Mouse (Mus musculus) retina, postnatal 7 days (tissue): ENCODE data around the gene B3gnt7.
A peak's percentile ranks its signal among the peaks of the same experiment; 100 is the strongest.
"Not testable (repeated sequence)": the region's sequence is repeated elsewhere in the genome, so short reads cannot be mapped to it uniquely, and the experiment has no call there.

Source experiments
- DNase-seq: peaks from one replicate; pipeline ENCODE4 v3.0.0-alpha.2; 2012; ENCODE audit warnings: low read depth, low spot score

Gene B3gnt7

GRCm38 (mm10) chr1:86301221-86302091 lies 1.2 kb upstream of the B3gnt7 start:
- DNase-seq = no peak

- DNase-seq = no peak
These were observed 636 bp downstream of the B3gnt7 start for GRCm38 (mm10) chr1:86303063-86303872.

DNA sequence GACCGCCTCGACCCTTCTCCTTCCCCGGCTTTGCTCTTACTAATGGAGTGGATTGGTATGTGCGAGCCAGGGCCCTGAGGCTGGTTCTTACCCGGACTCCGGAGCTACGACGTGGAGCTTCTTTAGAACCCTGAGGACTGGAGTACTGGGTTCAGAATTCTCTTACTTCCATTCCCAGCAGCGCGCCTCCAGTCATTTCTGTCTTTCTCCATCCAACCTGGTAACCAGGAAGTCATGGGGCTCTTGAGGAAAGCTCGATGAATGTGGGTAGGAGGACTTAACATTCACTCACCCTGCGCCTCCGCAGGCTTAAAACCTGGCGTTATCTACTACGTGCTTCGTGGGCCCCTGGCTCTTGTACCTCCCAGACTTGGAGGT lies 1.2 kb downstream of the B3gnt7 start:
- DNase-seq = no peak

GRCm38 (mm10) chr1:86306686-86307085 lies 4.1 kb downstream of the B3gnt7 start:
- DNase-seq = no peak

DNA sequence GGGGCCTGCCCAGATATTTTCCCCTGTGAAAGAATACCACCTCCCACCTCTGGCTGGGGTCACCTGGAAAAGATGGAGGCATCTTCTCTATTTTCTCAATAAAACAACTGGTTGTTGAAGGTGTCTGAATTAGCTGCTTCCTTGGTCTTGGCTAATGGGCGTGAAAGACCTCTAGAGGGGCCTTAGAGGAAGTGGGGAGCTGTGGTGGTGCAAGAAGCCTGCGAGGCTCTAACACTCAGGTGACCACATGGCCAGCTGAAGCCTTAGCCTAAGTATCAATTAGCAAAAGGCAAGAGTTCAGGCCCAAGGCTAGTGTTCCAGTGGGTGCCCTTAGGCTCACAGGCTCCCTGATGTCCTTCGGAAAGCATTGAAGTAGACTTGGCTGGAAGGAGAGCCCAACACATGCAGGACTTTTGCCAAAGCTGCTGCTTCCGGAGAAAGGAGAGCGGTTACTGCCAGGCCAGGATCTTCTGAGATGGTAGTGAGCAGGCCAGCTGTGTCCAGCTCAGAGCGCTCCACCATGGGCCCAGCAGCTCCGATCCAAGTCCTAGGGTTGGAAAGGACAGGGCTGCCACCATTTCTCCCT lies 4.6 kb downstream of the B3gnt7 start:
- no peak for DNase-seq

GRCm38 (mm10) chr1:86307871-86308641 lies 5.4 kb downstream of the B3gnt7 start:
- DNase-seq = no peak

DNA sequence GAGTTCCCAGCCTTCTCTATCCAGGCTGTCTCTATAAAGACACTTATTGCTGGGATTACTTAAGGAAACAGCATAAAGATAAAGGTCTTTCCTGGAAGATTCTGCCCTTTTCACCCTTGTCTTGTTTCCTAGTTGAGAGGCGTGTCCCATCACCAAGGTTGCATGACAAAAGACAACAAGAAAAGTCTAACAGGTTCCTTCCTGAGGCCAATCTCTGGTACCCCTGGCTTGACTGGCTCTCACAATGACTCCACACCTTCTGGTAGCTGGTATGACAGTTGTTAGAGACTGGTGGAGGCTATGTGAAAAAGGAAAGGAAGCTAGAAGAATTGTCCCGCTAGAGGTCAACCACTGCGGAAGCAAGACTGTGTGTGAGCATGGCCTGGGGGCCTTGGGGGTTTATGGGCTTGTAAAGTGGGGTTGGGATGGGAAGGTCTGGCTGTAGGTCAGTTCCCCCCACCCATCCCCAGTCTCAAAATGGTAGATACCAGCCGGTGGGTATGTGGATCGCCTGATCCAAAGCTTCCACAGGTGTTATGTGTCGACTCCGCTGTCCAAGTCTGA lies 6.7 kb downstream of the B3gnt7 start:
- no peak for DNase-seq

DNA sequence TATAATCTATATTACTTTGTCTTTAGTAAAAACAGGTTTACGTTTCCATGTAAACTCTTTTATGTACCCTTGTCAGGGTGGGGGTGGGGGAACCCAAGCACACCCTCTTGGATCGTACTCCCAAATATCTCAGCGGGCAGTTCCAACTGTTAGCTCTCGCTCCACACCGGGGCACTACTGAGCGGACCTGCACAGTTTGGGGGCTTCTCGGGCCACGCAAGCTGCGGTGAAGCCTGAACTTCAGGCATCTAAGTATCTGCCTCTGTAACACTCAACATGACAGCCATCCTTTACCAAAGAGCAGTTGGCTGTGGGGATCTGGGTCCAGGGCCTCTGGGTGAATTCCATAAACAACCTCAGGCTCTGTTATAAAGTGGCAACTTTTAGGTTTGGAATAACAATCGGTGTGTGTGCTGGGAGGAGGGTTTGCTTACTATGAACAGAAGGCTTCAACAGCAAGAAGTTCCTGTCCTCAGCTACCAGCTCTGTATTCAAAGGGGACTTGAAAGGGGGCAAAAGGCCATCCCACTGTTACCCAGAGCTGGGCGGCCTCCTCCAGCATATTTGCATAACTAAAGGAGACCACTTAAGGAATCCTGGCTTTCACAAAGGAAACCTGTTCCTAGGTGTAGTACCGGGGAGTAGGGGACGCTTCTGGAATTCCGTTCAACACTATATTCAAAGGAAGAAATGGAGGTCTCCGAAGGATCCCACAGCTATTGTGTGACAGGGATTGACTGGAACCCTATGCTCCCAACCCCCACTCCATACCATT lies 8.1 kb downstream of the B3gnt7 start:
- DNase-seq = no peak

- no peak for DNase-seq
These were observed 8.9 kb downstream of the B3gnt7 start for GRCm38 (mm10) chr1:86311467-86312005.

GRCm38 (mm10) chr1:86312269-86312668 lies 9.6 kb downstream of the B3gnt7 start:
- no peak for DNase-seq

GRCm38 (mm10) chr1:86313096-86313771 lies 10.6 kb downstream of the B3gnt7 start:
- no peak for DNase-seq

- DNase-seq = no peak
These were observed 11.1 kb downstream of the B3gnt7 start for GRCm38 (mm10) chr1:86313772-86314125.

GRCm38 (mm10) chr1:86320822-86321413 lies 18.3 kb downstream of the B3gnt7 start:
- DNase-seq = no peak

DNA sequence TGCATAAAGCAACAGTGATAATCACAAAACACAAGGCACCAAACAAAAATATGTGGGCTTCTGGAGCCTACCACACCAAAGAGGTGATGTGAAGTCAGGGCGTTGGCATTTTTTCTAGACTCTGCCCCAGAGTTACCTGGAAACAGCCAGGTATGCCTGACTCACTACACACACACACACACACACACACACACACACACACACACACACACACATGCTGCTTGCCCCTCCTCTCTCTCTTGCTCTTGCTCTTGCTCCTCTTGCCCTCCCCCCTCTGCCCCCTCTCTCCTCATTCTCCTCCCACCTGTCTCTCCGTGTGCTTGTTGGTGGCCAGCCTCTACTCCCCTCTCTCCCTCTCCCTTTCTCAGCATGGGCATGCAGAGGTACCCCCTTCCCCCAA lies 33.7 kb downstream of the B3gnt7 start:
- no peak for DNase-seq

DNA sequence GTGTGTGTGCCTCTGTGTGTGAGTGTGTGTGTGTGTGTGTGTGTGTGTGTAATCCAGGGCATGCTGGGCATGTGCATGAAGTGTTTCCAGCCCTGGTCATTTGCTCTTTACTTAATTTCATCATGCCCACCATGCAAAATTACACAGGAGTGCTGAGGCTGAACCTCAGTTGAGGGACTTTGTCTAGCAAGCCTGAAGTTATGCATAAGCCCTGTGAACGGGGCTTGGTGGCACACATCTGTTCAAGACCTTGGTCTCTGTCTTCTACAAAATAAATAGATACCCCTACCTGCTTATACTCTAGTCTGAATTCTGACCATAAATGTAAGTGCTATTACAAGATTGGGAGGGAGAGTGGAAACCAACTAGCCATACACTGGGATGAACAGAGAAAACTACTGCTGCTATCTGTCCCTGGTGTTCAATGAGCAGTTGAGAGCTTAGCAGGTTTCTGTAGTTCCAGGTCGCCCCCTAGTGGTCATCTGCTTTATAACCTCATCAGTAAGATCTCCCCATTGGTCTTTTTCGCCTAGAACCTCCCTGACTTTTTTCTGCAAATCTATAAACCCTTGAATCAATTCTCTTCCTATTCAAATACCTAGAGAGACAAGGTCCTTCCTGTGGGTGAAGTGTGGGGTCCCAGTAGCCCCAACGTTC lies 36.7 kb downstream of the B3gnt7 start:
- DNase-seq = peak; percentile 73

DNA sequence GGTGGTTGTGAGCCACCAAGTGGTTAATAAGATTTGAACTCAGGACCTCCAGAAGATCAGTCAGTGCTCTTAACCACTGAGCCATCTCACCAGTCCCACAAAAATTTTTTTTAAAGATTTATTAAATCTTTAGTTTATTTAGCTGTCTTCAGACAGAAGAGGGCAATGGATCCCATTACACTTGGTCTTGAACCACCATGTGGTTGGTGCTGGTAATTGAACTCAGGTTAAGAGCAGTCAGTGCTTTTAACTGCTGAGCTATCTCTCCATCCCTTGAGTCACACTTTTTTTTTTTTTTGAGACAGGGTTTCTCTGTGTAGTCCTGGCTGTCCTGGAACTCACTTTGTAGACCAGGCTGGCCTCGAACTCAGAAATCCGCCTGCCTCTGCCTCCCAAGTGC lies 38.5 kb downstream of the B3gnt7 start:
- not testable (repeated sequence) for DNase-seq

DNA sequence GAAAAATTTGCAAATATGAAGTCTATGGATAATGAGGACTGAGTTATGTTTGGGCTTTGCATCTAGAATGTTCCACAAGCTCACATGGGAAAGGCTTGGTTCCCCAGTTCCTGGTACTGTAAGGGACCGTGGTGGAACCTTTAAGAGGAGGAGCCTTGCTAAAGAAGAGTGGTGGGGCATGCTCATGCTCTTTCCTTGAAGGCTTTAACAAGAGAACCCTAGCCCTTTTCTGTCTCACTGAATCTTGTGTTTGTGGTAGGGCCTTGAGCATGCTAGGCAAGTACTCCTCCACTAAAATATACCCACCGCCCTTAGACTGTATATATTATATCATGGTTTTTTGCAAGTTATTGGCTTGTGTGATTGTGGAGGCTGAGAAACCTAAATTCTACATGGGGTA lies 39.7 kb downstream of the B3gnt7 start:
- no peak for DNase-seq

- no peak for DNase-seq
These were observed 40.5 kb downstream of the B3gnt7 start for GRCm38 (mm10) chr1:86343087-86343645.
